Mouse (Mus musculus) Muller cell, postnatal 12 days (primary cell): ENCODE measurements around the gene Gm3099.
"Not testable (repeated sequence)": the region's sequence is repeated elsewhere in the genome, so short reads cannot be mapped to it uniquely, and the experiment has no call there.

Experiments used
- DNase-seq: peaks from one replicate; pipeline ENCODE4 v3.0.0-alpha.2; 2015; ENCODE audit errors: inconsistent ontology term

Gm3099 gene

DNA sequence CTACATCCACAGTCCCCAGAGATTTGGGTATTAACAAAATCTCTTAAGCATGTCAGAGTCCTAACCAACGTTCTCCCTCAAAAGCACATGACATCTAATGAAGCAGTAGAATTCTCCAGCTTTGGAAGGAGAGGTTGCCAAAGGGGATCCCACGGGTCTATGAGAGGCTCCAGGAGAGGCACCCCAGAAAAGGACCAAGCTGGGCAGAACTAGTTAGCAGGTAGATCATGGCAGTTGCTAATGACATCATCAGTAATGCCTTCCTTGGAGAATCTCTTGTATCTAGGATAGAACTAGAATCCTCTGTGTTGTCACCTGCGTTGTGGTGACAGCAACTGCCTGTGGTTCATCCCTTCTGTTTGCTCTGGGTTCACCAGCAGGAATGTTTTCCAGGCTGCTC is at the start of gene Gm3099:
Gene Gm3099 (plus strand): TSS at position 301 of the 400 bp plus-strand sequence.
- not testable (repeated sequence) for DNase-seq

DNA sequence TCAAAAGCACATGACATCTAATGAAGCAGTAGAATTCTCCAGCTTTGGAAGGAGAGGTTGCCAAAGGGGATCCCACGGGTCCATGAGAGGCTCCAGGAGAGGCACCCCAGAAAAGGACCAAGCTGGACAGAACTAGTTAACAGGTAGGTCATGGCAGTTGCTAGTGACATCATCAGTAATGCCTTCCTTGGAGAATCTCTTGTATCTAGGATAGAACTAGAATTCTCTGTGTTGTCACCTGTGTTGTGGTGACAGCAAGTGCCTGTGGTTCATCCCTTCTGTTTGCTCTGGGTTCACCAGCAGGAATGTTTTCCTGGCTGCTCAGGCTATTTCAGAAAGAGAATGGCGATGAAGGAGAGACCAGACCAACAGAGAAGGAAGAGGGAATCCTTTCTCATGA is 34.9 kb upstream of the Gm3099 start, which contains the start of gene Gm3095:
Gene Gm3095 (plus strand): TSS at position 301 of the 400 bp plus-strand sequence.
- DNase-seq: not testable (repeated sequence)

DNA sequence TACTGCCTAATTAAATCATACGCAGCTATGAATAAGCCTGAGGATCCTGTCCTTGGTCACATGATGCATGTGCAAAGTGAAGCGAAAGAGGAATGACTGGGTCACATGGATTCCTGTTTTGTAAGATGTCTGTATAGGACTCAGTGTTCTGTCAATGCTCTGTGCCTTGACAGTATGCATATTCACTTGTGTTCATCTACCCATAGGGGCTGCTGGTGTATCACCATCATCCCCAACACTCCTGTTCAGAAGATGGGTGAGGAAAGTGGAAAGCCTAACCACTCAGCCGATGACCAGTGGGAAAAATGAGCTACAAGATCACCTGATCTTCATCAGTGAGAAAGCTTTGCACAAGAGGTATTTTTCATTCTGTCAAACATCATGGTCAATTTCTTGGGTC is 25.4 kb downstream of the Gm3099 start, which contains the start of gene Gm5796:
Gene Gm5796 (plus strand): TSS at position 301 of the 400 bp plus-strand sequence.
- not testable (repeated sequence) for DNase-seq
